Mouse (Mus musculus): ENCODE results near the gene Cenpn. TPM values are rescaled to one million over a fixed set of nuclear protein-coding genes. Genes with fewer than 3 reads are reported as not detected.

Cenpn gene
- polyA plus RNA-seq, 1 experiment from 2014 or later: 13.5 TPM

DNA sequence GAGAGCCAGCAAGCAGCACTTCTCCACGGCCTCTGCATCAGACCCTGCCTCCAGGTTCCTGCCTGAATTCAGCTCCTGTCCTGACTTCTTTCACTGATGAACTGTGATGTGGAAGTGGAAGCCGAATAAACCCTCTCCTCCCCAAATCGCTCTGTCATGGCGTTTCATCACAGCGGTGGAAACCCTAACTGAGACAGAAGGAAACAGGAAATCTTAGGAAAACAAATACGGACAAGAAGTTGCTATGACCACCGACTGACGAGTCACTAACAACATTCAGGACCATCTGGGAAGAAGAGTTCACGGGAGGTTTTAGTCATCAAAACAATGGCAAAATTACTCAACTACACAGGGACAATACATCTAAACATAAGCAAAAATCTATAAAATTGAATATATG is 28.9 kb upstream of the Cenpn start:
- Histone ChIP-seq H3K4me1 (replicated peaks; ENCODE audit: control insufficient read depth, insufficient read depth, low read length) (no peaks in the 10 kb centered on the region), H3K9ac (replicated peaks; ENCODE audit: low read depth, low read length) (no peak overlapping the region), H3K27me3 (replicated peaks; ENCODE audit: control insufficient read depth, insufficient read depth, low read length) (no peaks in the 10 kb centered on the region), H3K9me3 (ENCODE audit: control insufficient read depth, low read length) (no peaks in the 10 kb centered on the region), H3K4me2 (ENCODE audit: low read length) (no peak overlapping the region), H3K36me3 (ENCODE audit: control insufficient read depth, insufficient read depth) (0 out of 2 replicates have a peak, but pooled peaks cover 2% of the 10 kb centered on the region), H3K27ac (ENCODE audit: low read length) (no peak overlapping the region), H3K4me3 (replicated peaks; ENCODE audit: low read length) (no peak overlapping the region)
- WGBS: 89% methylated on average over 9 of the region's 9 CpGs
- no peak for ATAC-seq

DNA sequence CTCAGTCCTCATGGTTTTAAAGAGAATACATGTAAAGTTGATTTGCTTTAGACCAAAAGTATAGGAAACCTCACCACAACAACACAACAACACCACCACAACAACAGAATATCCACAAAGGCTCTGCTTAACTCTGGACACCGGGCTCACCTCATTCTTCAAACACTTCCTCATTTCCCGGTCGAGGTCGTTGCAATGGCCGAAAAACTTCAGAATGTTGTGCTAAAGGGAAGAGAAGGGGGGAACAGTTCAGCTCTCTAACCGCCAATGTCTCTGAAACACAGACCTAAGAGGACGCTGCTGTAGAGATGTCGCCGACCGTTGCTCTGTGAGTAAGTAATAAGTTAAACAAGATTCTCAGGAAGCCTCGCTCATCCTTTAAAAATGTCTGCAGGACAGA is 27.6 kb upstream of the Cenpn start:
- Histone ChIP-seq H3K4me3 (replicated peaks; ENCODE audit: low read length) (no peak overlapping the region), H3K27me3 (replicated peaks; ENCODE audit: control insufficient read depth, insufficient read depth, low read length) (no peaks in the 10 kb centered on the region), H3K4me1 (replicated peaks; ENCODE audit: control insufficient read depth, insufficient read depth, low read length) (no peaks in the 10 kb centered on the region), H3K4me2 (ENCODE audit: low read length) (no peak overlapping the region), H3K36me3 (ENCODE audit: control insufficient read depth, insufficient read depth) (no peaks in the 10 kb centered on the region), H3K9ac (replicated peaks; ENCODE audit: low read depth, low read length) (no peak overlapping the region), H3K27ac (ENCODE audit: low read length) (no peak overlapping the region), H3K9me3 (ENCODE audit: control insufficient read depth, low read length) (no peaks in the 10 kb centered on the region)
- WGBS: 93% methylated on average over 11 of the region's 11 CpGs
- no peak for ATAC-seq

DNA sequence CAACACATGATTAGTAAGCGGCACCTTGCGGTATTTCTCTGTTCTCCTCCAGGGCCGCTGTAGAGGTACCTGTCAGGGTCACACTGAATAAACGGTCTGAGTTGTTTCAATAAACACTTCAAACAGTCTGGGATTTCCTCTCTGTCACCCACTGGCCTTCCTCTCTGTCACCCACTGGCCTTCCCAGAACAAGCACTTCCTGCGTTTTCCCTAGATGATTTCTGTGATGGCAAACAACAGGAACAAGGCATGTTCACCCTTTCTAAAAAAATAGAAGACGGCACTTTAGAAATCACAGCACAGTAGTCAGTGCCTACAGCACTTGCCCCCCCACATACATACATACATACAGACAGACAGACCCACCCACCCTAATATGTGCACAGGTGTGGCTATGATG is 26.0 kb upstream of the Cenpn start:
- H3K36me3 ChIP-seq (ENCODE audit: control insufficient read depth, insufficient read depth): no peaks in the 10 kb centered on the region
- no peak for ATAC-seq
- no peaks in the 10 kb centered on the region for H3K4me1 ChIP-seq (replicated peaks; ENCODE audit: control insufficient read depth, insufficient read depth, low read length)
- no peaks in the 10 kb centered on the region for H3K27me3 ChIP-seq (replicated peaks; ENCODE audit: control insufficient read depth, insufficient read depth, low read length)
- WGBS: 88% methylated on average over 6 of the region's 6 CpGs
- H3K27ac ChIP-seq (ENCODE audit: low read length): no peak overlapping the region
- H3K4me2 ChIP-seq (ENCODE audit: low read length): no peak overlapping the region
- no peak overlapping the region for H3K4me3 ChIP-seq (replicated peaks; ENCODE audit: low read length)
- no peaks in the 10 kb centered on the region for H3K9me3 ChIP-seq (ENCODE audit: control insufficient read depth, low read length)
- no peak overlapping the region for H3K9ac ChIP-seq (replicated peaks; ENCODE audit: low read depth, low read length)

DNA sequence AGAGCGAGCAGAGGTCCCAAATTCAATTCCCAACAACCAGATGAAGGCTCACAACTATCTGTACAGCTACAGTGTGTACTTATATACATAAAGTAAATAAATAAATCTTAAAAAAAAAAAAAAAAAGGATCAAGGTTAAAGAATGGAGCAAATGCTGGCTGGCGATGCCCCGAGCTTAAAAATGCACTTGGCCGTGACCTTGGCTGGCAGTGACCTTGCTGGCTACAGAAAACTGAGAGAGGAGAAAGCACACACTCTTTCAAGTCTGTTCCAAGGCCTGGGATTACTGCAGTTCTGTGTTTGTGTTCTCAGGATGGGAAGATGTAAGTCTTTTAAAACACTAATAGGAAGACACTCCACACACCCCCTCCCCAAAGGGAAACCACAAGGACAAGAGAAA is 16.8 kb upstream of the Cenpn start:
- no peaks in the 10 kb centered on the region for H3K36me3 ChIP-seq (ENCODE audit: control insufficient read depth, insufficient read depth)
- no peak for ATAC-seq
- no peaks in the 10 kb centered on the region for H3K27me3 ChIP-seq (replicated peaks; ENCODE audit: control insufficient read depth, insufficient read depth, low read length)
- H3K27ac ChIP-seq (ENCODE audit: low read length): no peak overlapping the region
- H3K4me2 ChIP-seq (ENCODE audit: low read length): no peak overlapping the region
- no peak overlapping the region for H3K4me3 ChIP-seq (replicated peaks; ENCODE audit: low read length)
- H3K9ac ChIP-seq (replicated peaks; ENCODE audit: low read depth, low read length): no peak overlapping the region
- 93% methylated on average over 4 of the region's 4 CpGs for WGBS
- no peaks in the 10 kb centered on the region for H3K9me3 ChIP-seq (ENCODE audit: control insufficient read depth, low read length)
- no peaks in the 10 kb centered on the region for H3K4me1 ChIP-seq (replicated peaks; ENCODE audit: control insufficient read depth, insufficient read depth, low read length)

DNA sequence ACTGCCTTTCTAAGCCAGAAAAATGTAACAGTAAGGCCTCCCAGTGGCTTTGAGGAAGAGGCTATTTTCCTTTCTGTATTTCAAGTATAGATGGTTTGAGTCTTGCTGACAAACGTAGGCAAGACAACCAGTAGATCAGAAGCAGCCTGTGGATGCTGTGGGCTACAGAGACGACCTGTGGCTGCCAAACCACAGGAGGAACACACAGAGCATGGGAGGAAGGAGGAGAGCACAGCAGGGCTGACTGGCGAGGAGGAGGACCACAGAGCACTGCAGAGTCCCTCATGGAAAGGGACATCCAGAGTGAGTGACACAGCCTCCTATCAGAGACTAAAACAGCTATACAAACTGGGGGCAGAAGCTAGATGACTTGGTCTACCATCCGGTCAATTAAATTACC is 16.3 kb upstream of the Cenpn start:
- 85% methylated on average over 4 of the region's 4 CpGs for WGBS
- Histone ChIP-seq H3K4me1 (replicated peaks; ENCODE audit: control insufficient read depth, insufficient read depth, low read length) (no peaks in the 10 kb centered on the region), H3K4me2 (ENCODE audit: low read length) (no peak overlapping the region), H3K27me3 (replicated peaks; ENCODE audit: control insufficient read depth, insufficient read depth, low read length) (no peaks in the 10 kb centered on the region), H3K4me3 (replicated peaks; ENCODE audit: low read length) (no peak overlapping the region), H3K9ac (replicated peaks; ENCODE audit: low read depth, low read length) (no peak overlapping the region), H3K36me3 (ENCODE audit: control insufficient read depth, insufficient read depth) (no peaks in the 10 kb centered on the region), H3K27ac (ENCODE audit: low read length) (no peak overlapping the region), H3K9me3 (ENCODE audit: control insufficient read depth, low read length) (no peaks in the 10 kb centered on the region)
- ATAC-seq: no peak

DNA sequence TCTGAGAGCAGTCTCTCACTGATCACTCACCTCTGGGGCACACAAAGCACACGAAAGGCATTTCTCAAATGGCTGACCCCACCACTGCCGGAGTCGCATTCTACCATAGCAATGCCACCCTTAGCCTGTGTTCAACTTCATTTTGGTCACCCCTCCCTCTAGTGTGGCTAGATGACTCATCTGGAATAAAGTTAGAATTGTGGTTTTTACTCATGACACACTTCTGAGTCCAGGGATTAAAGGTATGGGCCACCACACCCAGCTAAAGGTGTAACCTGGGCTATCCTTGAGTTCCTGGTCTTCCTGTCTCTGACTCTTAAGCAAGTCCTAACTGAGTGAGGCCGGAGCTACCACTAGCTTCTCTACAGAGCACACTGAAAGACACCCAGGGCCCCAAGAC is 15.7 kb upstream of the Cenpn start:
- Histone ChIP-seq H3K27me3 (replicated peaks; ENCODE audit: control insufficient read depth, insufficient read depth, low read length) (no peaks in the 10 kb centered on the region), H3K36me3 (ENCODE audit: control insufficient read depth, insufficient read depth) (no peaks in the 10 kb centered on the region), H3K4me1 (replicated peaks; ENCODE audit: control insufficient read depth, insufficient read depth, low read length) (no peaks in the 10 kb centered on the region), H3K4me3 (replicated peaks; ENCODE audit: low read length) (no peak overlapping the region), H3K9me3 (ENCODE audit: control insufficient read depth, low read length) (no peaks in the 10 kb centered on the region), H3K4me2 (ENCODE audit: low read length) (no peak overlapping the region), H3K9ac (replicated peaks; ENCODE audit: low read depth, low read length) (no peak overlapping the region), H3K27ac (ENCODE audit: low read length) (no peak overlapping the region)
- no peak for ATAC-seq
- 96% methylated on average over 4 of the region's 4 CpGs for WGBS

DNA sequence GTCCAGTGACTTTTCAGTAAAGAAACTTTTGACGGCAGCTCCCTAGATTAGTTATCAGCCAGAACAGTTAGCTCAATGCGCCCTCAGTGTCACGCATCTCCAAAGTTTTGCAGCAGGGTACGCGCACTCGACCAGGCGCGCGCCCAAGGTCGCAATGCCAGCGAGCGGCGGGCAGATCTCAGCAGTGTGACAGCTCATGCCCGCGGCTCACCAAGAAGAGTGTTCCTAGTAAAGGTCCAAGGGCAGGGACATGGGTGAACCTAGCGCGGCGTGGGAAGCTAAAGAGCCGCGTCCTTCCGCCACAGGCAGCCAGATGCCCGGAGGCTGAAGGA is 559 bp upstream of the Cenpn start:
- Histone ChIP-seq H3K4me3 (replicated peaks; ENCODE audit: low read length) (peak overlapping the region; percentile 57), H3K27me3 (replicated peaks; ENCODE audit: control insufficient read depth, insufficient read depth, low read length) (no peaks in the 10 kb centered on the region)
- WGBS: 0% methylated on average over 22 of the region's 22 CpGs

DNA sequence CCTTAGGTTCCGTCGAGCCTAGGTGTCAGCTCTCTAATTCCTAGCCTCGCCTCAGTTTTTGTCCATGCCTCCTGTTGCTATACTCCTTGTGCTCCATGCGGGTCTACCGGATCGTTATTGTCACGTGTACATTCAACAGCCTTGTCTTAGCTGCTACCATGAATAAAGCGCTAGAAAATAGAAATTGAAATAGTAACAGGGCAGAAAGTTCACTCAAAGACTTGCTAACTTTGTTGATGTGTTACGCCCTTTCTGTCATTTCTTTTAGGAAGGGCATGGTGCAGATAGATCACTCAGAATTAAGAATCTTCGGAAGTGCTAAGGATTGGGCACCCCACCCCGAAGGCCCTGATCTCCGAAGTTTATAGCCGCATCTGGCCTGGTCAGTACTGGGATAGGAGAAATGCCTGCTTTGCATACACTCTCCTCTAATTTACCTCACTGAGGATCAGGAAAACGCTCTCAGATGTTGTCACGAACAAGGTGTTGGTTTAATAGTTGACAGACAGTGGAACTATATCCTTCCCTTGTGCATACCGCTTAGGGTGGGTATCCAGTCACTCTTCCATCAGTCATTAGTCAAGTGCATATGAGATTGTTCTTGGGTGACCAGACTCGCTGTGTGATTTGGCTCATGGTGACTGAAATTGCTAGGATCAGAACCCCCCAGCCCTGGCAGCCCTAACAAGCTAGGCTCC is 679 bp downstream of the Cenpn start:
- Histone ChIP-seq H3K36me3 (ENCODE audit: control insufficient read depth, insufficient read depth) (no peaks in the 10 kb centered on the region), H3K27me3 (replicated peaks; ENCODE audit: control insufficient read depth, insufficient read depth, low read length) (no peaks in the 10 kb centered on the region), H3K4me2 (ENCODE audit: low read length) (peak overlapping the region; percentile 85), H3K4me3 (replicated peaks; ENCODE audit: low read length) (peak overlapping the region; percentile 57), H3K9me3 (ENCODE audit: control insufficient read depth, low read length) (no peaks in the 10 kb centered on the region), H3K27ac (ENCODE audit: low read length) (no peak overlapping the region), H3K4me1 (replicated peaks; ENCODE audit: control insufficient read depth, insufficient read depth, low read length) (peaks cover 10% of the 10 kb centered on the region), H3K9ac (replicated peaks; ENCODE audit: low read depth, low read length) (peak overlapping the region; percentile 72)
- ATAC-seq: no peak
- 32% methylated on average over 17 of the region's 17 CpGs for WGBS

More for the DNA sequence above, 559 bp upstream of the Cenpn start:
- Histone ChIP-seq H3K36me3 (ENCODE audit: control insufficient read depth, insufficient read depth) (no peaks in the 10 kb centered on the region), H3K4me2 (ENCODE audit: low read length) (peak overlapping the region; percentile 85), H3K27ac (ENCODE audit: low read length) (peak overlapping the region; percentile 81), H3K9ac (replicated peaks; ENCODE audit: low read depth, low read length) (peak overlapping the region; percentile 72), H3K9me3 (ENCODE audit: control insufficient read depth, low read length) (no peaks in the 10 kb centered on the region), H3K4me1 (replicated peaks; ENCODE audit: control insufficient read depth, insufficient read depth, low read length) (peaks cover 10% of the 10 kb centered on the region)
- ATAC-seq: peak; percentile 57

DNA sequence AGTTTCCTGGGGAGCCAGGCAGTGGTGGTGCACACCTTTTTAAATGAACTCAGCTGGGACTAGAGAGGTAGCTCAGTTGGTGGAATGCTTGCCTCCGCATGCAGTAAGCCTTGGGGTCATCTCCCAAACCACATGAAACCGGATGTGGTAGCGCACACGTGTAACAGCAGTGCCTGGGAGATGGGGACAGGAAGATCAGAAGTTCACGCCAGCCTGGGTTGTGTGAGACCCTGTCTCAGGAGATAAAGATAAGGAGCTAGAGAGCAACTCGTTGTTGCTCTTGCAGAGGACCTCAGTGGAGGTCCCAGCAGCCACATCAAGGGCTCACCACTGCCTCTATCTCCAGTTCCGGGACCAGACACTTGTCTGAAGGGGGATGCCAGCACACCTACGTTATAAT is 2.0 kb downstream of the Cenpn start:
- no peak overlapping the region for H3K4me3 ChIP-seq (replicated peaks; ENCODE audit: low read length)
- no peaks in the 10 kb centered on the region for H3K27me3 ChIP-seq (replicated peaks; ENCODE audit: control insufficient read depth, insufficient read depth, low read length)
- 98% methylated on average over 8 of the region's 8 CpGs for WGBS
- H3K36me3 ChIP-seq (ENCODE audit: control insufficient read depth, insufficient read depth): no peaks in the 10 kb centered on the region
- H3K27ac ChIP-seq (ENCODE audit: low read length): no peak overlapping the region
- no peaks in the 10 kb centered on the region for H3K9me3 ChIP-seq (ENCODE audit: control insufficient read depth, low read length)
- peaks cover 10% of the 10 kb centered on the region for H3K4me1 ChIP-seq (replicated peaks; ENCODE audit: control insufficient read depth, insufficient read depth, low read length)
- no peak overlapping the region for H3K4me2 ChIP-seq (ENCODE audit: low read length)
- no peak for ATAC-seq
- H3K9ac ChIP-seq (replicated peaks; ENCODE audit: low read depth, low read length): no peak overlapping the region

DNA sequence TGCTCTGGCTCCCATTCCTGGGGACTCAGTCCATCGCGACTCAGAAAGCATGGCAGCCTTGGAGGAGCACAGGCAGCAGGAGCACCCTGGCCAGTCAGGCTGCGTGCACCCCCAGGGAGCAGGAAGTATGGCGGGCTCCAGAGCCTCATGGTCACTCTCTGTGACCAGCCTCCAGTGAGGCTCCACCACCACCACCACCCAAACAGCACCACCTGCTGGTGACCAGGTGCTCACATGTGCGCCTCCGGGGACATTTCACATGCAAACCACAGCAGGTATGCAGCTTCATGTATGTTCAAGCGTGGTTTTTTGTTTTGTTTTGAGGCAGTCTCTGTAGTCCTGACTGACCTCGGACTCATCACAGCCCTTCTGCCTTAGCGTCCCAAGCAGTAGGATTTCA is 6.3 kb downstream of the Cenpn start:
- no peak overlapping the region for H3K4me2 ChIP-seq (ENCODE audit: low read length)
- no peaks in the 10 kb centered on the region for H3K27me3 ChIP-seq (replicated peaks; ENCODE audit: control insufficient read depth, insufficient read depth, low read length)
- no peaks in the 10 kb centered on the region for H3K9me3 ChIP-seq (ENCODE audit: control insufficient read depth, low read length)
- H3K36me3 ChIP-seq (ENCODE audit: control insufficient read depth, insufficient read depth): no peaks in the 10 kb centered on the region
- no peak overlapping the region for H3K4me3 ChIP-seq (replicated peaks; ENCODE audit: low read length)
- no peaks in the 10 kb centered on the region for H3K4me1 ChIP-seq (replicated peaks; ENCODE audit: control insufficient read depth, insufficient read depth, low read length)
- H3K27ac ChIP-seq (ENCODE audit: low read length): no peak overlapping the region
- WGBS: 81% methylated on average over 9 of the region's 9 CpGs
- no peak for ATAC-seq
- no peak overlapping the region for H3K9ac ChIP-seq (replicated peaks; ENCODE audit: low read depth, low read length)
